Mouse (Mus musculus) liver, adult 2 months (tissue): ENCODE results near the gene Zap70. TPM values are rescaled to one million over a fixed set of nuclear protein-coding genes. Genes with fewer than 3 reads are reported as not detected.

Source experiments
- DNase-seq: peaks from one replicate; pipeline ENCODE4 v3.0.0-alpha.2; 2011; ENCODE audit warnings: low read depth, low spot score; ENCODE audit errors: extremely low read depth
- H3K27ac ChIP-seq: fragments of 200-500 bp; replicated peaks from 2 replicates; pipeline ENCODE4 v1.5.1; 2012; ENCODE audit warnings: low read depth, mild to moderate bottlenecking, control low read depth, inconsistent platforms, low read length; ENCODE audit not compliant: insufficient read depth
- H3K27me3 ChIP-seq: fragments of 200-500 bp; 2 replicates; pipeline ENCODE4 v1.6.1; 2012; ENCODE audit warnings: mild to moderate bottlenecking, moderate library complexity, low read length, inconsistent platforms; ENCODE audit not compliant: control insufficient read depth, insufficient read depth
- H3K36me3 ChIP-seq: fragments of 200-500 bp; 2 replicates; pipeline ENCODE4 v1.6.1; 2012; ENCODE audit warnings: low read length, inconsistent platforms; ENCODE audit not compliant: control insufficient read depth, insufficient read depth
- H3K4me1 ChIP-seq: fragments of 200-500 bp; 2 replicates; pipeline ENCODE4 v1.6.1; 2011; ENCODE audit warnings: low read length; ENCODE audit not compliant: control insufficient read depth, insufficient read depth
- H3K4me3 ChIP-seq: fragments of 200-500 bp; 2 replicates; pipeline ENCODE4 v1.5.1; 2011; ENCODE audit warnings: low read depth, mild to moderate bottlenecking, control low read depth, low read length, moderate library complexity; ENCODE audit not compliant: insufficient read depth
- H3K79me2 ChIP-seq: fragments of 200-500 bp; 2 replicates; pipeline ENCODE4 v1.6.1; 2012; ENCODE audit warnings: inconsistent platforms, mild to moderate bottlenecking, low read length, moderate library complexity; ENCODE audit not compliant: control insufficient read depth, insufficient read depth
- H3K9ac ChIP-seq: fragments of 200-500 bp; 2 replicates; pipeline ENCODE4 v1.6.1; 2012; ENCODE audit warnings: low read depth, mild to moderate bottlenecking, control low read depth, inconsistent platforms, low read length
- CTCF ChIP-seq: fragments of 200-500 bp; IDR thresholded peaks from 2 replicates; pipeline ENCODE4 v1.5.1; 2011; ENCODE audit warnings: low read depth, low read length, control low read depth
- POLR2A ChIP-seq: fragments of 200-500 bp; IDR thresholded peaks from 2 replicates; pipeline ENCODE4 v1.6.1; 2011; ENCODE audit warnings: low read length, control low read depth; ENCODE audit not compliant: insufficient read depth; ENCODE audit errors: extremely low read depth
- WGBS: fragments of 180-500 bp; shearing (Covaris S2); methylation state at CpG from one replicate; pipeline ENCODE4 v1.1.7; 2018; 5-methylcytosine and 5-hydroxymethylcytosine counted together
- polyA plus RNA-seq: library from polyadenylated mRNA; depleted of rRNA; stranded (reverse); fragments of >200 nt; gene quantifications from 2 replicates; pipeline ENCODE4 v1.2.3, GENCODE M21; 2012
- total RNA-seq: library from RNA; depleted of rRNA; stranded (reverse); fragments of >200 nt; gene quantifications from 2 replicates; pipeline ENCODE4 v1.2.3, GENCODE M21; 2014

Zap70 gene
- total and polyA plus RNA-seq, 2 experiments: 15.2 to 18.1 TPM

DNA sequence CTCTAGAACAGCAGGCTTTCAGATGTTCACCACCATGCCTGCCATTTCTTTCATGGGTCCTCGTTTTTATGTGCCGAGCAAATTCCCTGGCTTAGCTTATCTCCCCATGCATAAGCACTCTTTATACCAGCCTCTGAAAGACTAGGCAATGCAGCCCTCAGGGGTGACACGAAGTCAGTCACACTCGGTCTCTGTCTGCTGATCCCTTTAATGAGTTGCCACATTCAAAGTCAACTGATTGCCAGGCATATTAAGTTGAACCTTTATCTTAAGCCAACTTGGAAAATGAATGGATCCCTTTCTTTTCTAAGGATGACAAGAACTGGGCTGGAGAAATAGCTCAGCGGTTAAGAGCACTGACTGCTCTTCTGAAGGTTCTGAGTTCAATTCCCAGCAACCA lies 22.4 kb upstream of the Zap70 start:
- WGBS: 82% methylated on average over 5 of the region's 5 CpGs
- H3K36me3 ChIP-seq: no peaks in the 10 kb centered on the region
- no peaks in the 10 kb centered on the region; the same call in 1 of the 2 replicates for H3K27me3 ChIP-seq
- no peak overlapping the region for H3K9ac ChIP-seq
- TF ChIP-seq CTCF (no peak), POLR2A (no peak)
- H3K79me2 ChIP-seq: no peaks in the 10 kb centered on the region
- H3K27ac ChIP-seq: no peak overlapping the region
- H3K4me3 ChIP-seq: no peak overlapping the region
- no peak for DNase-seq
- H3K4me1 ChIP-seq: no peaks in the 10 kb centered on the region

DNA sequence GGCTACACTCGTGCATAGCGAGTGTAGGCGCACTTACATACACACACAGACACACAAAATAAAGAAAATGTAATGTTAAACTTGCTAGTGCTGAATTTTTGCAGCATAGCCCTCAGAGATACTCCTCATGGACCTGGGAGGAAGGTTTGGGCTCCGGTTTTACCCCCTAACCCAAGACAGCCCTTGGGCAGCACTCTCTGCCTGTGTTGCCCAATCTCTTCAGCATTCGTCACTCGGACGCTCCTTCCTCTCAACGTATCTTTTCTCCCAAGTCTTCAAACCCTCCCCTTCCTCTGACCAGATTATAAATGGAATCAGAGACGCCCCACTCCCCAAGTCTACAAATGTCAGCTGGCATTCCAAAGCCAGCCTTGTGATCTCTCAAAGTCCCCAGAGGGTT lies 18.6 kb upstream of the Zap70 start:
- Histone ChIP-seq H3K27me3 (no peaks in the 10 kb centered on the region; the same call in 1 of the 2 replicates), H3K36me3 (no peaks in the 10 kb centered on the region), H3K4me3 (no peak overlapping the region), H3K79me2 (no peaks in the 10 kb centered on the region), H3K27ac (no peak overlapping the region), H3K4me1 (no peaks in the 10 kb centered on the region), H3K9ac (no peak overlapping the region)
- TF ChIP-seq CTCF: no peak
- TF ChIP-seq POLR2A: no peak
- WGBS: 69% methylated on average over 9 of the region's 9 CpGs
- no peak for DNase-seq

DNA sequence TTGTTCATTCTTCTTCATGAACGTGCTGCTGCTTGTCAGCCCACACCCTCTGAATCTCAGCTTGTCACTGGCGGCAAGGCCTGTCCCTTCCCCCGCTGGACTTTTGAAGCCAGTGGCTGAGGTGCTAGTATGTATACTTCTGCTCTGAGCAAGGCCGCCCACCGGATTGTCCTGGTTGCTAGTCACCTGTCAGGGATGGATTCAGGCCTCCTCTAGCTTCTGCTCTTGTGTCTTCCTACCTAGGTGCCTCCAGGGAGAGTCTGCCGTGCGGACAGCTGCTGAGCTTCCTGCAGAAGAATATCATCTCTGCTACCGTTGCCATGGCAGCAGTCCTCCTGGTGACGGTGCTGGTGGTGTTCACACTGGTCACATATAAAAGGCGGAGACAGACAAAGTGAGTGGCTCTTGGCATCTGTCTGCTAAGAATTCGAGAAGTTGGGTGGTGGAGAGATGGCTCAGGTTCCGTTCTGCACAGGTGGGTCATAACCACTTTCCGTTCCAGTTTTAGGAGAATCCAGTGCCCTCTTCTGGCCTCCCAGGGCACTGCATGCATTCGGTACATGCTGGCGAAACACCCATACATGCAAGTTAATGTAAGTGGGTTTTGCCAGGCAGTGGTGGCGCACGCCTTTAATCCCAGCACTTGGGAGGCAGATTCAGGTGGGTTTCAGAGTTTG lies 17.2 kb upstream of the Zap70 start:
- DNase-seq: peak; percentile 31
- Histone ChIP-seq H3K36me3 (no peaks in the 10 kb centered on the region), H3K27ac (no peak overlapping the region), H3K79me2 (no peaks in the 10 kb centered on the region), H3K27me3 (no peaks in the 10 kb centered on the region; the same call in 1 of the 2 replicates), H3K4me1 (no peaks in the 10 kb centered on the region), H3K9ac (no peak overlapping the region), H3K4me3 (no peak overlapping the region)
- TF ChIP-seq CTCF (peak; percentile 82), POLR2A (no peak)
- WGBS: 28% methylated on average over 17 of the region's 17 CpGs

DNA sequence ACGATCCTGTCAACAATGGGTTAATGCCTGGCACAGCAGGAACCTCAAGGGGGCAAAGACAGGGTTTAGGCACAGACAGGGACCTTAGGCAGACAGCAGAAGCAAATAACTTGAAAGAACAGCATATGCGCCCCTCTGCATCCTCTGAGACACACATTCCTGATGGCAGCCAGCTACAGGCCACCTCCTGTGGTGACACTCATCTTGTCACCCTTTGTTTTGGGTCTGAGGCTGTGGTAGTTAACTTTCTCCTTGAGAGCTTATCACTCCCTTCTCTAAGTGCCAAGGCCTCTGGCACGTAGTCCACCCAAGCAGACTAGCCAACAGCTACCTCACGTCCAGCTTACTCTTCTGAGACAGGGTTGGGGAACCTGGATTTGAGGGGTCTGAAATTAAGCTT lies 15.9 kb upstream of the Zap70 start:
- no peaks in the 10 kb centered on the region for H3K27me3 ChIP-seq
- no peak overlapping the region for H3K4me3 ChIP-seq
- H3K27ac ChIP-seq: no peak overlapping the region
- no peak for DNase-seq
- H3K9ac ChIP-seq: no peak overlapping the region
- H3K79me2 ChIP-seq: no peaks in the 10 kb centered on the region
- no peaks in the 10 kb centered on the region for H3K36me3 ChIP-seq
- WGBS: 70% methylated on average over 4 of the region's 4 CpGs
- no peaks in the 10 kb centered on the region for H3K4me1 ChIP-seq
- TF ChIP-seq POLR2A: no peak

DNA sequence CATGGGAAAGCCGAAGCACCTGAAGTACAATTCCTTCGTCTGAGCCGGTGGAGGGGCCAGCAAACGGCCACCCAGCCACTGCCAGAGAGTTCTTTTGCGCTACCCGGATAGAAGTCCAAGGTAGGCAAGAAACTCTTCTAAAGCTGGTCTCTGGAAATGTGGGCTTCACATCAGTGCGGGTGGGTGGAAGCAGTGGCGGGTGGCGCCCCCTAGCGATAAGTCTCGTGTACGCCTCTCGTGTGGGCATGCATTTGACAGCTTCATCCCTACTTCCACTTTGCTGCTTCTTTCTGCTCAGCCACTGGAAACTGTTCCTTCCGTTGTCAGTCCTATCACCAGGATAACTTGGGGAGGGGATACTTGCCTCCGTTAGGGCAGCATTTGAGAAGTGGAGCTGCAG lies 15.1 kb upstream of the Zap70 start:
- Histone ChIP-seq H3K36me3 (no peaks in the 10 kb centered on the region), H3K4me3 (no peak overlapping the region), H3K9ac (no peak overlapping the region), H3K27me3 (no peaks in the 10 kb centered on the region), H3K27ac (no peak overlapping the region), H3K79me2 (no peaks in the 10 kb centered on the region), H3K4me1 (no peaks in the 10 kb centered on the region)
- no peak for DNase-seq
- peak; percentile 71 for TF ChIP-seq CTCF
- TF ChIP-seq POLR2A: no peak
- 48% methylated on average over 15 of the region's 15 CpGs for WGBS

DNA sequence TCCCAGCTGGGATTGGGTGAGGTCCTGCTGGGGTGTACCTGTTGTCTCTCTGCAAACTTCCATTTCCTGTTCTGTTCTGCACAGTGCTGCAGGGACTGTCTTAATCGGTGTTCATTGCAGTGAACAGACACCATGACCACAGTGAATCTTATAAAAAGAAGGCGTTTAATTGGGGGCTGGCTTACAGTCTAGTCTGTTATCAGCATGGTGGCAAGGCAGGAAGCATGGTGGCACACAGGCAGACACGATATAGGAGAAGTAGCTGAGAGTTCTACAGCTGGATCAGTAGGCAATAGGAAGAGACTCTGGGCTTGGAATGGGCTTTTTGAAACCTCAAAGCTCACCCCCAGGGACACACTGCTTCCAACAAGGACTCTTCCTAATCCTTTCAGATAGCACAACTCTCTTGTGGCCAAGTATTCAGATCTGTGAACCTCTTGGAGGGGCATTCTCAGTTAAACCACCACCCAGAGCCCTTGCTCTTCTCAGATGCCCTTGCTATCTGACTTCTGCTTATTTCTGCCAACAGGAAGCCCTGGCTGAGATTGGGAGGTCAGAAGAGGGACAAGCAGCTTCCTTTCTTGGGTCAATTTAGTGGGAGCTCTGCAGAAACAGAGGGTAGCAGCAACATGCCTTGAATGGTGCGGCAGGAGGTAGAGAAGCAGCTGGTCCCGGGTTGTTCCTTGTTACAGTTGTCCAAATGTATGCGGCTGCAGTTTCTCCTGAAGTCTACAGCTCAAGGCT lies 7.5 kb upstream of the Zap70 start:
- Histone ChIP-seq H3K27me3 (no peaks in the 10 kb centered on the region), H3K79me2 (no peaks in the 10 kb centered on the region), H3K27ac (no peak overlapping the region), H3K9ac (no peak overlapping the region), H3K4me1 (no peaks in the 10 kb centered on the region), H3K4me3 (no peak overlapping the region), H3K36me3 (no peaks in the 10 kb centered on the region)
- WGBS: 57% methylated on average over 6 of the region's 6 CpGs
- no peak for DNase-seq
- TF ChIP-seq CTCF: no peak
- no peak for TF ChIP-seq POLR2A
